Comparison of ENCODE assay signal across 8 mouse cellular contexts in genomic region chr1:89580999-89581765, GRCm38 (mm10).
A peak's percentile ranks its signal among the peaks of the same experiment; 100 is the strongest.
DNase-seq lines count a peak whose midpoint lies in the region; ATAC-seq and TF ChIP-seq lines count a peak whose summit lies in the region.

No protein-coding gene starts in this region.

- 0 out of 2 replicates have a peak, but pooled peaks have one; percentile 53 for ATAC-seq in embryonic facial prominence, embryonic 13.5 days (ENCODE audit: insufficient number of reproducible peaks, insufficient read depth, low FRiP score, low TSS enrichment, low read depth)
- ATAC-seq in heart, embryonic 14.5 days (ENCODE audit: insufficient number of reproducible peaks, insufficient read depth, low FRiP score, low read depth), result peak; percentile 24; the same call in 1 of the 2 replicates
- peak; percentile 50 for ATAC-seq in kidney, postnatal 0 days (replicated peaks; ENCODE audit: low FRiP score, low read depth)

- peak overlapping the region; percentile 100 for H3K4me2 ChIP-seq in embryonic facial prominence, embryonic 13.5 days
- H3K4me2 ChIP-seq in heart, embryonic 14.5 days (ENCODE audit: low read length), result peak overlapping the region; percentile 100
- peak overlapping the region; percentile 96 for H3K4me2 ChIP-seq in kidney, postnatal 0 days (ENCODE audit: low read length)

- no peak for DNase-seq in ES-E14 (ENCODE audit: low read depth, low spot score)
- DNase-seq in adrenal gland, postnatal 14 days, result peak; percentile 81
- DNase-seq in kidney, postnatal 0 days (ENCODE audit: low spot score), result peak; percentile 77
- peak; percentile 69 for DNase-seq in lung, postnatal 10 days
- DNase-seq in retina, postnatal 7 days (ENCODE audit: low read depth, low spot score), result peak; percentile 51
- DNase-seq in thymus, adult 18-20 months, result no peak

- peak; percentile 65 for TF ChIP-seq CTCF in kidney, postnatal 0 days (IDR thresholded peaks at IDR 0.05; ENCODE audit: low read depth)

- peaks cover 0 to 2% of the 10 kb centered on the region in 2 experiments; a peak in 1 of 4 replicates for H3K4me1 ChIP-seq in ES-E14 (ENCODE audit: control insufficient read depth in 2 of 2, insufficient read depth in 2 of 2, low read length in 2 of 2, poor library complexity in 1 of 2)
- H3K4me1 ChIP-seq in embryonic facial prominence, embryonic 13.5 days, result peaks cover 43% of the 10 kb centered on the region
- H3K4me1 ChIP-seq in heart, embryonic 14.5 days (ENCODE audit: control insufficient read depth in 2 of 2, insufficient read depth in 2 of 2, low read length in 2 of 2), result peaks cover 13 to 21% of the 10 kb centered on the region in 2 experiments
- peaks cover 24% of the 10 kb centered on the region; the same call in 1 of the 2 replicates for H3K4me1 ChIP-seq in kidney, postnatal 0 days (replicated peaks; ENCODE audit: insufficient read depth, low read length)

- H3K36me3 ChIP-seq in ES-E14 (ENCODE audit: control insufficient read depth, insufficient read depth, low read length, poor library complexity, severe bottlenecking), result no peaks in the 10 kb centered on the region; the same call in 1 of the 2 replicates
- H3K36me3 ChIP-seq in embryonic facial prominence, embryonic 13.5 days, result no peaks in the 10 kb centered on the region
- H3K36me3 ChIP-seq in heart, embryonic 14.5 days (ENCODE audit: control insufficient read depth, insufficient read depth, low read length), result no peaks in the 10 kb centered on the region
- no peaks in the 10 kb centered on the region for H3K36me3 ChIP-seq in kidney, postnatal 0 days (ENCODE audit: insufficient read depth, low read length)

- peaks cover 26% of the 10 kb centered on the region for H3K27me3 ChIP-seq in embryonic facial prominence, embryonic 13.5 days
- H3K27me3 ChIP-seq in heart, embryonic 14.5 days (ENCODE audit: control insufficient read depth, insufficient read depth, low read length), result peaks cover 7% of the 10 kb centered on the region
- H3K27me3 ChIP-seq in kidney, postnatal 0 days (ENCODE audit: insufficient read depth, low read length), result no peaks in the 10 kb centered on the region

- H3K9me3 ChIP-seq in ES-E14 (ENCODE audit: control insufficient read depth, insufficient read depth, low read depth, low read length), result no peaks in the 10 kb centered on the region
- H3K9me3 ChIP-seq in embryonic facial prominence, embryonic 13.5 days, result no peaks in the 10 kb centered on the region
- H3K9me3 ChIP-seq in heart, embryonic 14.5 days (ENCODE audit: control insufficient read depth, low read length), result no peaks in the 10 kb centered on the region
- no peaks in the 10 kb centered on the region for H3K9me3 ChIP-seq in kidney, postnatal 0 days (replicated peaks; ENCODE audit: low read length)

- peak overlapping the region; percentile 39 for H3K9ac ChIP-seq in ES-E14 (ENCODE audit: insufficient read depth, low read depth, low read length, poor library complexity, severe bottlenecking)
- H3K9ac ChIP-seq in embryonic facial prominence, embryonic 13.5 days, result peak overlapping the region; percentile 74
- peak overlapping the region; percentile 73 for H3K9ac ChIP-seq in heart, embryonic 14.5 days (ENCODE audit: low read length)
- H3K9ac ChIP-seq in kidney, postnatal 0 days (ENCODE audit: low read depth, low read length), result peak overlapping the region; percentile 62

- in situ Hi-C loops in ES-E14 (cut with MboI; ENCODE audit: low sequenced_read_pairs in 2 of 2, unreplicated experiment in 2 of 2), result no loop called here

- H3K4me3 ChIP-seq in ES-E14 (ENCODE audit: insufficient read depth in 1 of 2, low read depth in 1 of 2, low read length in 2 of 2, poor library complexity in 1 of 2, severe bottlenecking in 1 of 2), result peak overlapping the region; percentile 71 to 79
- peak overlapping the region; percentile 72 for H3K4me3 ChIP-seq in embryonic facial prominence, embryonic 13.5 days
- peak overlapping the region; percentile 75 to 81 for H3K4me3 ChIP-seq in heart, embryonic 14.5 days (ENCODE audit: control insufficient read depth in 1 of 2, insufficient read depth in 1 of 2, low read depth in 1 of 2, low read length in 2 of 2)
- peak overlapping the region; percentile 66 for H3K4me3 ChIP-seq in kidney, postnatal 0 days (replicated peaks; ENCODE audit: low read depth, low read length)

- no peak overlapping the region for H3K27ac ChIP-seq in ES-E14 (ENCODE audit: insufficient read depth, low read depth, low read length, poor library complexity, severe bottlenecking)
- H3K27ac ChIP-seq in embryonic facial prominence, embryonic 13.5 days, result no peak overlapping the region
- H3K27ac ChIP-seq in heart, embryonic 14.5 days (replicated peaks in 1 of 2; ENCODE audit: control insufficient read depth in 1 of 2, insufficient read depth in 1 of 2, low read depth in 2 of 2, low read length in 2 of 2), result no peak overlapping the region
- peak overlapping the region; percentile 25; the same call in 1 of the 2 replicates for H3K27ac ChIP-seq in kidney, postnatal 0 days

- WGBS in embryonic facial prominence, embryonic 13.5 days, result under 1% methylated on average over 95 of the region's 95 CpGs
- WGBS in heart, embryonic 14.5 days, result under 1% methylated on average over 94 of the region's 95 CpGs
- under 1% methylated on average over 95 of the region's 95 CpGs for WGBS in kidney, postnatal 0 days

TF ChIP-seq in ES-E14, 5 proteins besides CTCF, POLR2A, EP300 and RAD21:
- TF ChIP-seq MAFK (IDR thresholded peaks at IDR 0.05; ENCODE audit: insufficient read depth, low read depth, low read length), result no peak
- no peak for TF ChIP-seq CHD2 (IDR thresholded peaks at IDR 0.05; ENCODE audit: low read depth, low read length)
- no peak for TF ChIP-seq HCFC1 (IDR thresholded peaks at IDR 0.05; ENCODE audit: borderline replicate concordance, insufficient read depth, low read length)
- TF ChIP-seq ZC3H11A (IDR thresholded peaks at IDR 0.05; ENCODE audit: borderline replicate concordance, low read depth, low read length), result no peak
- no peak for TF ChIP-seq ZNF384 (IDR thresholded peaks at IDR 0.05; ENCODE audit: low read depth, low read length)

Comparison
In these comparisons a context has a peak if more than half of its experiments do, and no peak if none do; other contexts are left out.
1. DNase-seq: peak in adrenal gland, postnatal 14 days (single experiment), kidney, postnatal 0 days (single experiment), lung, postnatal 10 days (single experiment) and retina, postnatal 7 days (single experiment); none in ES-E14 (single experiment) and thymus, adult 18-20 months (0 of 2).
2. Peak in every context shown above with its lines, with median percentiles within 50 percentile points of each other: H3K4me3 ChIP-seq, H3K9ac ChIP-seq, ATAC-seq and H3K4me2 ChIP-seq.